In the genomic region with DNA sequence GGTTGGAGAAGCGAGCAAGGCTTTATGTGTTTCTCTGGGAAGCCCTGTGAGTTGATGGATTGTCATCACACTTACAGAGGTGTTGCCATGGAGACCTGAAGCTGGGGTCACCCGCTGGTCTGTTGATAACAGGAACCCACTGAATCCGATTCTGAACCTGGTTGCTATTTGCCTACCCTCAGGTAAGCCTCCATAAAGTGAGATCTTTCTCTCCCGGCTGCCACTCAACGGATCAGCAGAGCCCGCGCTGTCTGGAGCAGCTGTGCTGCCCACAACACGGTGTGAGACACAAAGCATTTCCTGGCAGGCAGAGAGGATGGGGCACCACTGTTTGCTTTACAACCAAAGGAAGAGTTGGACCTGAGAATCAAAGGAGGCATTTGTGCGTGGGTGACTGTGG, we compare ENCODE assay signal across 12 mouse cellular contexts.
DNase-seq lines count a peak whose midpoint lies in the region; ATAC-seq and TF ChIP-seq lines count a peak whose summit lies in the region.
"Had no signal": no experiment of that assay in that cellular context is flagged by ENCODE, and none has a peak within 500 bp of the region (broad histone marks: within the 10 kb centered on the region; RNA-seq: fewer than 3 reads in every experiment).

No protein-coding gene starts in this region.

- H3K4me1 ChIP-seq in heart, embryonic 12.5 days (replicated peaks): no peaks in the 10 kb centered on the region; the same call in 1 of the 2 replicates
- no peaks in the 10 kb centered on the region for H3K4me1 ChIP-seq in hindbrain, postnatal 0 days (ENCODE audit: insufficient read depth, low read length)

- intact Hi-C loops in heart, postnatal 10 days (cut with DNase I): no loop called here

- no peak overlapping the region for H3K4me3 ChIP-seq in heart, embryonic 12.5 days
- no peak overlapping the region for H3K4me3 ChIP-seq in hindbrain, postnatal 0 days (ENCODE audit: low read length)
- H3K4me3 ChIP-seq: embryonic facial prominence, embryonic 12.5 days; layer of hippocampus, adult 2 months; lung, embryonic 15.5 days had no signal

- H3K9ac ChIP-seq in heart, embryonic 12.5 days: no peak overlapping the region
- no peak overlapping the region for H3K9ac ChIP-seq in hindbrain, postnatal 0 days (replicated peaks; ENCODE audit: low read length)
- H3K9ac ChIP-seq: embryonic facial prominence, embryonic 12.5 days; lung, embryonic 15.5 days had no signal

- H3K36me3 ChIP-seq in heart, embryonic 12.5 days: peaks cover 16% of the 10 kb centered on the region
- peaks cover 19% of the 10 kb centered on the region for H3K36me3 ChIP-seq in hindbrain, postnatal 0 days (ENCODE audit: insufficient read depth, low read length)
- H3K36me3 ChIP-seq: embryonic facial prominence, embryonic 12.5 days; lung, embryonic 15.5 days had no signal

- H3K4me2 ChIP-seq in heart, embryonic 12.5 days: peak overlapping the region; percentile 20; the same call in 1 of the 2 replicates
- H3K4me2 ChIP-seq in hindbrain, postnatal 0 days (ENCODE audit: low read depth, low read length): no peak overlapping the region
- H3K4me2 ChIP-seq: embryonic facial prominence, embryonic 12.5 days; lung, embryonic 15.5 days had no signal

- no peaks in the 10 kb centered on the region for H3K27me3 ChIP-seq in heart, embryonic 12.5 days (replicated peaks)
- H3K27me3 ChIP-seq in hindbrain, postnatal 0 days (ENCODE audit: insufficient read depth, low read length): no peaks in the 10 kb centered on the region
- H3K27me3 ChIP-seq: embryonic facial prominence, embryonic 12.5 days; lung, embryonic 15.5 days had no signal

- ATAC-seq in heart, embryonic 12.5 days (ENCODE audit: insufficient number of reproducible peaks, low FRiP score): no peak
- 0 out of 2 replicates have a peak, but pooled peaks have one; percentile 29 for ATAC-seq in hindbrain, postnatal 0 days

- DNase-seq in heart, postnatal 10 days: no peak
- peak; percentile 11 for DNase-seq in thymus, postnatal 25 days
- no peak for DNase-seq in thymus, postnatal 10 days (ENCODE audit: low spot score in 2 of 2)
- no peak for DNase-seq in hindbrain, postnatal 0 days (ENCODE audit: low spot score)
- DNase-seq in left cerebral cortex, adult 18-20 months (ENCODE audit: low spot score in 2 of 2): no peak
- no peak for DNase-seq in layer of hippocampus, adult 18-20 months (ENCODE audit: low spot score in 2 of 2)
- DNase-seq: cerebellum, adult 9-10 months; heart, postnatal 36 days had no signal

- no peaks in the 10 kb centered on the region for H3K9me3 ChIP-seq in heart, embryonic 12.5 days (replicated peaks)
- H3K9me3 ChIP-seq in hindbrain, postnatal 0 days (ENCODE audit: low read length): no peaks in the 10 kb centered on the region
- H3K9me3 ChIP-seq: embryonic facial prominence, embryonic 12.5 days; lung, embryonic 15.5 days had no signal

- TF ChIP-seq CTCF in hindbrain, postnatal 0 days (IDR thresholded peaks at IDR 0.05; ENCODE audit: low read depth): no peak

- WGBS in heart, embryonic 12.5 days: 44% methylated on average over 9 of the region's 9 CpGs
- WGBS in hindbrain, postnatal 0 days: 46% methylated on average over 9 of the region's 9 CpGs

- no peak overlapping the region for H3K27ac ChIP-seq in heart, embryonic 12.5 days (ENCODE audit: poor library complexity, severe bottlenecking)
- H3K27ac ChIP-seq in hindbrain, postnatal 0 days: no peak overlapping the region
- H3K27ac ChIP-seq: embryonic facial prominence, embryonic 12.5 days; layer of hippocampus, adult 2 months; lung, embryonic 15.5 days had no signal
